Mouse (Mus musculus): ENCODE data around the gene Slc22a18. TPM values are rescaled to one million over a fixed set of nuclear protein-coding genes. Genes with fewer than 3 reads are reported as not detected.

Gene Slc22a18
- polyA plus RNA-seq, 1 experiment from 2014 or later: 18.6 TPM

DNA sequence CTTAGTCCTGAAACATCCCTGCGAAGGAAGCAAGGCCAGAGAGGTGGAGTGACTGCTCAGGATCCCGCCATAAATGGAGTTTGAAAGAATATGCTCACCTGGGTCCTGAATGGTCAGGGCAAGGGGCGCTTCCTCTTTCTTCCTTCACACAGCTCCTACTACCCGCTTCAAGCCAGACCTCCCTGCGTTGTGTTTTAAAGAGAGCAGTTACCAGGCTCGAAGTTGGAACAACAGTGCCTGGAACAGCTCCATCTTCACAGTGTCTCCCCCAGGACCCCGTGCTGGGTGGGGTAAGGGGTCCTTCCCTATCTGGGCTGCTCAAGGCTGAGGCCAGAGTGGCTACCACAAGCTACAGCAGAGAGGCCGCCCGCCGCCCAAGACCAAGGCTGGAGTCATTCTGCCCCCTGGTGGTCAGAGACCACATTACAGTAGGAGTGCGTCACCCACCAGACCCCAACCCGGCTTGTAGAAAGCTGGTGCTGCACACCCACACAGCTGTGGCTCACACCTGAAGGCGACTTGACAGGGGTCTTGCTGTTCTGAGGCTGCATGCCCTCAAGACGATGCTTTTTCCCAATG lies 7.3 kb upstream of the Slc22a18 start:
- H3K9me3 ChIP-seq (ENCODE audit: low read length): no peaks in the 10 kb centered on the region
- H3K4me3 ChIP-seq (ENCODE audit: low read depth, low read length): no peak overlapping the region
- H3K27me3 ChIP-seq (ENCODE audit: insufficient read depth, low read length): 0 out of 2 replicates have a peak, but pooled peaks cover 2% of the 10 kb centered on the region
- no peak overlapping the region for H3K9ac ChIP-seq (replicated peaks)
- DNase-seq (peak; percentile 86), ATAC-seq (peak; percentile 38; the same call in 1 of the 2 replicates)
- TF ChIP-seq EP300 (IDR thresholded peaks at IDR 0.05; ENCODE audit: low read depth): no peak
- peak; percentile 94 for TF ChIP-seq CTCF (IDR thresholded peaks at IDR 0.05; ENCODE audit: low read depth)
- 23% methylated on average over 14 of the region's 14 CpGs for WGBS (ENCODE audit: insufficient replicate concordance)
- no peaks in the 10 kb centered on the region for H3K36me3 ChIP-seq (replicated peaks; ENCODE audit: insufficient read depth, low read length)
- no peak overlapping the region; the same call in 1 of the 2 replicates for H3K4me2 ChIP-seq (ENCODE audit: low read depth, low read length)
- H3K27ac ChIP-seq (ENCODE audit: low read depth): no peak overlapping the region
- peaks cover 17% of the 10 kb centered on the region; the same call in 1 of the 2 replicates for H3K4me1 ChIP-seq (ENCODE audit: insufficient read depth)

DNA sequence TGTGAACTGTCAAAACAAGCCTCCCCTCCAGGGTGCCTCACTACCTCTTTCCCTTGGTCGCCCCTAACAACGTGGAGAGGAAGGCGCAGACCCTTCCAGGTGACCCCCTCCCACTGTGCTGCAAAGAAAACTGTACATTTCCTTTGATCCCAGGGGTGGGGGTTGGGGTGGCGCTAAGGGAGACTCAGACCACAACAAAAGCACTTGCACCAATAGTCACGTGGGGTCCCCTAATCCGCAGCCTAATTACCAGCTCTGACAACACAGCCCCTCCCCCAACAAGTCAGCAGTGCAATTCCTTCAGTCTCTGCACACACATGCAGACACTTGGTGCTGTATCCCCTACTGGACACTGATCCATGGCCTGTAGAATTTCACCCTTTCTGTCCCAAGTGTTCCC lies 5.8 kb upstream of the Slc22a18 start:
- Histone ChIP-seq H3K27ac (ENCODE audit: low read depth) (no peak overlapping the region), H3K9ac (replicated peaks) (no peak overlapping the region), H3K4me1 (ENCODE audit: insufficient read depth) (peaks cover 14% of the 10 kb centered on the region; the same call in 1 of the 2 replicates), H3K36me3 (replicated peaks; ENCODE audit: insufficient read depth, low read length) (no peaks in the 10 kb centered on the region), H3K27me3 (ENCODE audit: insufficient read depth, low read length) (0 out of 2 replicates have a peak, but pooled peaks cover 2% of the 10 kb centered on the region), H3K9me3 (ENCODE audit: low read length) (no peaks in the 10 kb centered on the region), H3K4me3 (ENCODE audit: low read depth, low read length) (no peak overlapping the region), H3K4me2 (ENCODE audit: low read depth, low read length) (no peak overlapping the region)
- TF ChIP-seq EP300 (IDR thresholded peaks at IDR 0.05; ENCODE audit: low read depth) (no peak), CTCF (IDR thresholded peaks at IDR 0.05; ENCODE audit: low read depth) (no peak)
- WGBS (ENCODE audit: insufficient replicate concordance): 33% methylated on average over 6 of the region's 6 CpGs
- ATAC-seq: no peak
- DNase-seq: no peak

DNA sequence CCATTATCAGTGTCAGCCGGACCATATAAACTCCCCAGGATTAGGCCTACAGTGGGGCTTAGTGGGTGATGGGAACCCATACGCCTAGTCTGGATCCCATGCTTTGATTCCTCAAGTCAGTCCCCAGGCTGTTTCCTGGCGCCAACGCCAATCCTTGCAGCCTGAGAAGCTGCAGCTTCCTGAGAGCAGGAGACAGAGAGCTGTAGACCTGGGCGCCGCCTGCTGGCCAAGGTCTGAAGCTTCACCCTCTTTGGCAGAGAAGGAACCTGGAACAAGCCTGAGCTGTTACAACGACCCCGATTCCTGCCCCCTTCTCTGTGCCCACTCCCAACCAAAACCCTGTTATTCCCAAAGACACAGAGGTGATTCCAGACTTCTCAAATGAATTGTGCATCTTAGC lies 3.6 kb upstream of the Slc22a18 start:
- H3K4me2 ChIP-seq (ENCODE audit: low read depth, low read length): no peak overlapping the region
- 17% methylated on average over 8 of the region's 8 CpGs for WGBS (ENCODE audit: insufficient replicate concordance)

DNA sequence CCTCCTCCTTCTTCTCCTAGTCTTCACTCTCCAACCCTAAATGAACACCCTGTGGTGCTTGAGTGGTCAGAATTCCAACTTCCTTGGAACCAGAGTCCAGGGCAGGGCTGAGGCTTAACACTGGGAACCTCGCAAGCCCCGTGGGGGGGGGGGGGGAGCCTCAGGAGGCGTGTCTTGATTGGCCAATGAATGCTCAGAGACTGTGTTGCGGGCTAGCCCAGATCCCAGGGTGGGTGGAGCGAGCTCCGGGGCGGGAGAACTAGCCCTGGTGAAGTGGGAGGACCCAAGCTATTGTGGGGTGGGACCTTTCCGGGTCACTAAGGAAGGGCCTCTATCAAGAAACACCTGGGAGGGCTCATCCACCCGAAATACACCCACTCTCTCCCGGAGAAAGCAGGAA lies 1.3 kb downstream of the Slc22a18 start:
- Histone ChIP-seq H3K9ac (replicated peaks) (no peak overlapping the region), H3K4me2 (ENCODE audit: low read depth, low read length) (peak overlapping the region; percentile 50), H3K36me3 (replicated peaks; ENCODE audit: insufficient read depth, low read length) (no peaks in the 10 kb centered on the region), H3K4me3 (ENCODE audit: low read depth, low read length) (no peak overlapping the region), H3K27ac (ENCODE audit: low read depth) (peak overlapping the region; percentile 67), H3K9me3 (ENCODE audit: low read length) (no peaks in the 10 kb centered on the region), H3K4me1 (ENCODE audit: insufficient read depth) (peaks cover 22% of the 10 kb centered on the region), H3K27me3 (ENCODE audit: insufficient read depth, low read length) (no peaks in the 10 kb centered on the region)
- DNase-seq: peak; percentile 61
- TF ChIP-seq EP300 (IDR thresholded peaks at IDR 0.05; ENCODE audit: low read depth) (no peak), CTCF (IDR thresholded peaks at IDR 0.05; ENCODE audit: low read depth) (no peak)
- ATAC-seq: peak; percentile 48
- WGBS (ENCODE audit: insufficient replicate concordance): 37% methylated on average over 10 of the region's 10 CpGs

More for the DNA sequence above, 3.6 kb upstream of the Slc22a18 start:
- H3K9me3 ChIP-seq (ENCODE audit: low read length): no peaks in the 10 kb centered on the region
- DNase-seq (peak; percentile 80), ATAC-seq (no peak)
- H3K9ac ChIP-seq (replicated peaks): no peak overlapping the region
- H3K4me3 ChIP-seq (ENCODE audit: low read depth, low read length): no peak overlapping the region
- TF ChIP-seq CTCF (IDR thresholded peaks at IDR 0.05; ENCODE audit: low read depth) (peak; percentile 90), EP300 (IDR thresholded peaks at IDR 0.05; ENCODE audit: low read depth) (no peak)
- no peak overlapping the region for H3K27ac ChIP-seq (ENCODE audit: low read depth)
- H3K4me1 ChIP-seq (ENCODE audit: insufficient read depth): peaks cover 17% of the 10 kb centered on the region
- 0 out of 2 replicates have a peak, but pooled peaks cover 2% of the 10 kb centered on the region for H3K27me3 ChIP-seq (ENCODE audit: insufficient read depth, low read length)
- no peaks in the 10 kb centered on the region for H3K36me3 ChIP-seq (replicated peaks; ENCODE audit: insufficient read depth, low read length)

DNA sequence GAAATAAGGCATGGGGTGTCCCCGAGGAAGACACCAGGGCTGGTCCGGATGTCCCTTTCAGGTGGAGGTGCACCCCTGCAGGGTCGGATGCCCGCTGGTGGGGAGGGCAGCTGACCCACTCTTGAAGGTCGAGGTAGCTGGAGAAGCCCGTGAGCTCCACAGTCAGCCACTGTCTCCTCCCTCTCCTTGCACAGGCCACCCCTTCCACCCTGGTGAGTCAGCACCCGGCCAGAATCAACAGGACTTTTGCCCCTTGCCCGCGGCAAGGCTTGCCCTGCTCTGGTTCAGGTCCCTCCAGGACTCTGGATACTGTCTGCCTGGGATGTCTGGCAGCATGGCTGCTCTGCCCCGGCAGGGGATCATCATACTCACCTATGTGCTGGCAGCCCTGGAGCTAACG lies 2.3 kb downstream of the Slc22a18 start:
- DNase-seq (peak; percentile 61), ATAC-seq (peak; percentile 79)
- no peak for TF ChIP-seq CTCF (IDR thresholded peaks at IDR 0.05; ENCODE audit: low read depth)
- WGBS (ENCODE audit: insufficient replicate concordance): 41% methylated on average over 11 of the region's 11 CpGs
- Histone ChIP-seq H3K36me3 (replicated peaks; ENCODE audit: insufficient read depth, low read length) (no peaks in the 10 kb centered on the region), H3K27me3 (ENCODE audit: insufficient read depth, low read length) (no peaks in the 10 kb centered on the region), H3K9ac (replicated peaks) (no peak overlapping the region), H3K4me1 (ENCODE audit: insufficient read depth) (peaks cover 22% of the 10 kb centered on the region), H3K4me2 (ENCODE audit: low read depth, low read length) (peak overlapping the region; percentile 27), H3K27ac (ENCODE audit: low read depth) (peak overlapping the region; percentile 44; the same call in 1 of the 2 replicates), H3K9me3 (ENCODE audit: low read length) (no peaks in the 10 kb centered on the region), H3K4me3 (ENCODE audit: low read depth, low read length) (no peak overlapping the region)

DNA sequence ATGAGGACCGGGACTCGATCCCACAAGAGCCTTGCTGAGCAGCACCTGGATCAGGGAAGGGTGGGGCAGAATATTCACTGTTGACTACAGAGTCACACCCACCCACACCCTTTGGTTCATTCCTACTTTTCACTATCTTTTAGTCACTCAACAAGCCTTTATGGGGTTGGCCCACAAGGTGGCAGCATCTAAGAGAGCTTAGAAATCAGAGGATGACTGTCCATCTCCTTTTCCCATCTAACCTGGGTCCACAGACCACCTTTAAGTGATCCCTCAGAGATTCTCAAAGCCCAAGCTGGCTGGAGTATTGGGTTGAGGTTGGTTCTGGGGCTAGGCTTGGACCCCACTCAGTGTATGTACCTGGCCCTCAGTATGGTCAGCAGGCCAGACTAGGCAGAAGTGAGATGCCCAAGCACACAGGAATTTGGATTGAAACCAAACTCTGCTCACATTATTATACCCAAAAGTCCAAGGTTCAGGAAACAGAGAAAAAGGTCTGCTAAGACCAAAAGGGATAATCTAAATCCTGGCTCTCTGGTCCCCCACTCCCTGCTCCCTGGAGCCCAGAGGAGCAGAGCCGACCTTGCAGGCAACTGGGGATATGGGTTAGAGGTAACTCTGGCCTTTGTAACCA lies 3.3 kb downstream of the Slc22a18 start:
- DNase-seq: no peak
- H3K36me3 ChIP-seq (replicated peaks; ENCODE audit: insufficient read depth, low read length): no peaks in the 10 kb centered on the region
- ATAC-seq: no peak
- WGBS (ENCODE audit: insufficient replicate concordance): 86% methylated on average over 3 of the region's 3 CpGs
- H3K9me3 ChIP-seq (ENCODE audit: low read length): no peaks in the 10 kb centered on the region
- no peak overlapping the region for H3K27ac ChIP-seq (ENCODE audit: low read depth)
- H3K4me3 ChIP-seq (ENCODE audit: low read depth, low read length): no peak overlapping the region
- H3K4me1 ChIP-seq (ENCODE audit: insufficient read depth): peaks cover 22% of the 10 kb centered on the region
- no peak overlapping the region for H3K9ac ChIP-seq (replicated peaks)
- peak; percentile 34 for TF ChIP-seq CTCF (IDR thresholded peaks at IDR 0.05; ENCODE audit: low read depth)
- TF ChIP-seq EP300 (IDR thresholded peaks at IDR 0.05; ENCODE audit: low read depth): no peak
- H3K27me3 ChIP-seq (ENCODE audit: insufficient read depth, low read length): no peaks in the 10 kb centered on the region
- no peak overlapping the region for H3K4me2 ChIP-seq (ENCODE audit: low read depth, low read length)
